Mouse (Mus musculus) forebrain, embryonic 15.5 days (tissue): ENCODE results near the gene Rassf7. TPM values are rescaled to one million over a fixed set of nuclear protein-coding genes. Genes with fewer than 3 reads are reported as not detected.
A peak's percentile ranks its signal among the peaks of the same experiment; 100 is the strongest.

Experiments used
- microRNA counts: library from miRNA; unstranded; fragments of <30 nt; microRNA quantifications from one replicate; lab custom pipeline; 2016
- microRNA-seq: library from miRNA; unstranded; fragments of <30 nt; microRNA quantifications from one replicate; pipeline ENCODE4, GENCODE M21; 2016
- polyA plus RNA-seq: library from polyadenylated mRNA; unstranded; fragments of >200 nt; fragmentation: Nextera tagmentation; extraction: Ambion mirVana; gene quantifications from 2 replicates; pipeline ENCODE4 v1.2.1, GENCODE M21; 2015

The Rassf7 gene
- polyA plus RNA-seq, 1 experiment from 2014 or later: 26.9 TPM

MicroRNAs encoded within 50 kb of the gene (microRNA counts, 519-probe panel; counts per million panel counts)
- microRNA mmu-miR-210 (lab: Ali Mortazavi, UCI): 2,917 counts per million, percentile 70 among the panel's probes with 10 or more counts

Small RNA genes lying within 50 kb of the gene (microRNA-seq; reads per million reads assigned to microRNA genes)
- 345 reads per million, percentile 69 among the genes with 10 or more reads in this experiment for gene Mir210

Other genes starting within 250 kb of the Rassf7 start
- 6.5 and 7.6 TPM in 2 replicates for gene Ifitm1, start 248.6 kb upstream of the Rassf7 start, polyA plus RNA-seq
- 21.7 and 24.9 TPM in 2 replicates for gene Ifitm3, start 205.1 kb upstream of the Rassf7 start, polyA plus RNA-seq
- not detected in 2 replicates for gene Ifitm6, start 197.9 kb upstream of the Rassf7 start, polyA plus RNA-seq
- gene Gm17387, start 186.7 kb upstream of the Rassf7 start, polyA plus RNA-seq: not detected in 2 replicates
- gene B4galnt4, start 154.8 kb upstream of the Rassf7 start, polyA plus RNA-seq: 47.3 and 50.0 TPM in 2 replicates
- not detected in 2 replicates for gene Pkp3, start 137.6 kb upstream of the Rassf7 start, polyA plus RNA-seq
- gene Sigirr, start 115.3 kb upstream of the Rassf7 start, polyA plus RNA-seq: 1.8 and 2.0 TPM in 2 replicates
- 0.09 TPM in 1 of 2 replicates, not detected in the other for gene Ano9, start 98.1 kb upstream of the Rassf7 start, polyA plus RNA-seq
- 74.5 TPM in 2 replicates for gene Ptdss2, start 93.5 kb upstream of the Rassf7 start, polyA plus RNA-seq
- 42.3 and 44.0 TPM in 2 replicates for gene Rnh1, start 43.0 kb upstream of the Rassf7 start, polyA plus RNA-seq
- gene Hras, start 21.9 kb upstream of the Rassf7 start, polyA plus RNA-seq: 126 and 127 TPM in 2 replicates
- gene Lrrc56, start 21.7 kb upstream of the Rassf7 start, polyA plus RNA-seq: 10.3 and 12.7 TPM in 2 replicates
- gene Lmntd2, start 1.8 kb upstream of the Rassf7 start, polyA plus RNA-seq: 0.75 and 1.4 TPM in 2 replicates
- 80.2 and 81.8 TPM in 2 replicates for gene Phrf1, start 12.9 kb downstream of the Rassf7 start, polyA plus RNA-seq
- gene Irf7, start 50.6 kb downstream of the Rassf7 start, polyA plus RNA-seq: 1.1 and 2.3 TPM in 2 replicates
- gene Cdhr5, start 60.9 kb downstream of the Rassf7 start, polyA plus RNA-seq: not detected in 2 replicates
- gene Sct, start 63.3 kb downstream of the Rassf7 start, polyA plus RNA-seq: 1.4 TPM in 2 replicates
- 0.64 and 0.78 TPM in 2 replicates for gene Drd4, start 76.1 kb downstream of the Rassf7 start, polyA plus RNA-seq
- gene Deaf1, start 111.8 kb downstream of the Rassf7 start, polyA plus RNA-seq: 140 and 142 TPM in 2 replicates
- 64.1 and 64.3 TPM in 2 replicates for gene Tmem80, start 111.9 kb downstream of the Rassf7 start, polyA plus RNA-seq
- 0.37 and 0.57 TPM in 2 replicates for gene Eps8l2, start 123.0 kb downstream of the Rassf7 start, polyA plus RNA-seq
- 375 and 378 TPM in 2 replicates for gene Taldo1, start 176.3 kb downstream of the Rassf7 start, polyA plus RNA-seq
- gene Gatd1, start 198.3 kb downstream of the Rassf7 start, polyA plus RNA-seq: 62.2 and 64.2 TPM in 2 replicates
- 47.0 and 50.4 TPM in 2 replicates for gene Cend1, start 213.6 kb downstream of the Rassf7 start, polyA plus RNA-seq
- 83.1 and 86.3 TPM in 2 replicates for gene Slc25a22, start 222.0 kb downstream of the Rassf7 start, polyA plus RNA-seq
- 7.8 and 9.5 TPM in 2 replicates for gene Pidd1, start 228.2 kb downstream of the Rassf7 start, polyA plus RNA-seq
- gene Rplp2, start 231.5 kb downstream of the Rassf7 start, polyA plus RNA-seq: 820 and 834 TPM in 2 replicates
- 21.5 and 22.0 TPM in 2 replicates for gene Pnpla2, start 239.3 kb downstream of the Rassf7 start, polyA plus RNA-seq
- gene Cracr2b, start 245.2 kb downstream of the Rassf7 start, polyA plus RNA-seq: 5.0 and 8.5 TPM in 2 replicates